ENCODE assay signal across 11 mouse cellular contexts in the genomic region with DNA sequence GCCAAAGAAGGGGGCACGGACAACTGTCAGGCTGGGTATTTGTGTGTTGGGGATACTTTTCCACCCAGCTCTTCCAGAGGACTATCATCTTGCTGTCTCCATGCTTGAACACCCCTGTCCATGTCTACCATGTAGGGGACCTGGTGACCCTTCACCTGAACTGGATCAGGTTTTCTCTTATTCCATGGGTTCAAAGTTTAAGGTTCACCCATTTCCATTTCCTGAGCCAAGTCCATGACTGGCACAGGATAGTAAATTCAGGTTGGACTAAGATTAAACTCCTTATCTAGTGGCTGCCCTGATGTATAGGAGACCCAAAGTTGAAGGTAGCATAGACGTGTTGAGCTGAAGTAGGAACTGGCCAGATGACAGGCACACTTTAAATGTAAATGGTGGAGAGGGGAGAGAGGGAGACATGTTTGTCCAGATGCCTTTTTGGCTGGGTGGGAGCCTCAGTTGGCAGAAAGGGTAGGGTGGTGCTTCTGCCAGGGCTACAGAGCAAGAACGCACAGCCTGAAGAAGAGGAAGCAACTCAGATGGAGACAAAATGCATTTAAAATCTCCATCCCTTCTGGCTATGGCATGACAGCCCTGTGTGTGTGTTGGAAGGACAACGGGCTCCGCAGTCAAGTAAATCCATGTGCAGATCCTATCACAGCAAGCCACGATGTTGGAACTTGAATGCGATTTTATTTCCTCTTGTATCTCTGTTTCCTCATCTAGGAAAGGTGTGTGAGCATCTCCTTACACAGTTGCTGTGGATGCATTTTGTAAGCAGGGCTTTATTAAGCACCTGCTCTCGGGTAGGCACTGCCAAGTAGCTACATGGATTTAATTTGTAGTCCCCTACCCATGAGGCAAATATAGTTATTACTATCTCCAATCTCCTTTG.
"Had no signal": no experiment of that assay in that cellular context is flagged by ENCODE, and none has a peak within 500 bp of the region (broad histone marks: within the 10 kb centered on the region; RNA-seq: fewer than 3 reads in every experiment).

No protein-coding gene starts in this region.

- DNase-seq: kidney, adult 18-20 months; lung, adult 18-20 months; right cerebral cortex, adult 18-20 months; right cerebral cortex, postnatal 25 days; thymus, postnatal 4 days had no signal

- H3K27me3 ChIP-seq: limb, embryonic 15.5 days; midbrain, embryonic 13.5 days; neural tube, embryonic 15.5 days had no signal

- H3K4me1 ChIP-seq: midbrain, embryonic 13.5 days had no signal

- H3K9me3 ChIP-seq: limb, embryonic 15.5 days; neural tube, embryonic 15.5 days had no signal

- H3K27ac ChIP-seq: left cerebral cortex, adult 2 months; limb, embryonic 15.5 days; liver, embryonic 14.5 days; midbrain, embryonic 13.5 days; neural tube, embryonic 15.5 days had no signal

- H3K4me3 ChIP-seq: left cerebral cortex, adult 2 months; limb, embryonic 15.5 days; midbrain, embryonic 13.5 days; myocyte; neural tube, embryonic 15.5 days had no signal

- H3K36me3 ChIP-seq: limb, embryonic 15.5 days; midbrain, embryonic 13.5 days; neural tube, embryonic 15.5 days had no signal
